Mouse (Mus musculus): ENCODE results near the gene Olfr469. TPM values are rescaled to one million over a fixed set of nuclear protein-coding genes. Genes with fewer than 3 reads are reported as not detected.
A peak's percentile ranks its signal among the peaks of the same experiment; 100 is the strongest.
"Not testable (repeated sequence)": the region's sequence is repeated elsewhere in the genome, so short reads cannot be mapped to it uniquely, and the experiment has no call there.

The Olfr469 gene
- not detected in 2 replicates for polyA plus RNA-seq (2012; rRNA removed)

DNA sequence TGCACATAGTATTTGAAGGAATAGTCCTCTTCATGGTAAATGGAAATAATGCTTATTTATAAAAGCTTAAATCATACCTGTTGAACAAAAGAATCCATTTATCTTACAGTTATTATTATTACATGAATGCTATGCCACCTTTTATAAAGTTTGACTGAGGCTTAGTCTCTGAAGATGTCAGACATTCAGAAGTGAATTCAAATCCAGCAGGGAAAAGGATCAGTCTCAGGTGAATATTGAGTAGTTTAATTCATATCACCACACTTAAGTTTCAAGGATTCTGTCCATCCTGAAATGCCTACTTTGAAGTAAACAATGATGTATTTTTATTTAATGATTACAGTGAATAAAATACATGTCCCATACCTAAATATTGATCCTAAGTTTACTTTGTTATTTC, at the start of gene Olfr469:
Gene Olfr469, minus strand, starts transcription at position 101 of the 400 bp plus-strand sequence.
- DNase-seq (ENCODE audit: low read depth): not testable (repeated sequence)

DNA sequence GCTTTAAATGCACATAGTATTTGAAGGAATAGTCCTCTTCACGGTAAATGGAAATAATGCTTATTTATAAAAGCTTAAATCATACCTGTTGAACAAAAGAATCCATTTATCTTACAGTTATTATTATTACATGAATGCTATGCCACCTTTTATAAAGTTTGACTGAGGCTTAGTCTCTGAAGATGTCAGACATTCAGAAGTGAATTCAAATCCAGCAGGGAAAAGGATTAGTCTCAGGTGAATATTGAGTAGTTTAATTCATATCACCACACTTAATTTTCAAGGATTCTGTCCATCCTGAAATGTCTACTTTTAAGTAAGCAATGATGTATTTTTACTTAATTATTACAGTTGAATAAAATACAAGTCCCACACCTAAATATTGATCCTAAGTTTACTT, 22.0 kb upstream of the Olfr469 start, which contains the start of gene Olfr470:
Gene Olfr470, minus strand, starts transcription at position 101 of the 400 bp plus-strand sequence.
- not testable (repeated sequence) for DNase-seq (ENCODE audit: low read depth)

GRCm38 (mm10) chr7:107841719-107842118, 16.4 kb upstream of the Olfr469 start:
- peak; percentile 31 for DNase-seq (ENCODE audit: low read depth)
- no peak for TF ChIP-seq CTCF (IDR thresholded peaks at IDR 0.05; ENCODE audit: borderline replicate concordance, extremely low read depth, insufficient read depth, insufficient read length)
- no peak for TF ChIP-seq POLR2A (IDR thresholded peaks at IDR 0.05; ENCODE audit: borderline replicate concordance, extremely low read depth, insufficient read depth, insufficient read length, poor library complexity, severe bottlenecking)

- not testable (repeated sequence) for DNase-seq (ENCODE audit: low read depth)
Measured at GRCm38 (mm10) chr7:107823867-107824266, 1.5 kb downstream of the Olfr469 start.

GRCm38 (mm10) chr7:107819442-107819841, 5.9 kb downstream of the Olfr469 start:
- peak; percentile 10 for DNase-seq (ENCODE audit: low read depth)
- TF ChIP-seq POLR2A (IDR thresholded peaks at IDR 0.05; ENCODE audit: borderline replicate concordance, extremely low read depth, insufficient read depth, insufficient read length, poor library complexity, severe bottlenecking) (no peak), CTCF (IDR thresholded peaks at IDR 0.05; ENCODE audit: borderline replicate concordance, extremely low read depth, insufficient read depth, insufficient read length) (no peak)

DNA sequence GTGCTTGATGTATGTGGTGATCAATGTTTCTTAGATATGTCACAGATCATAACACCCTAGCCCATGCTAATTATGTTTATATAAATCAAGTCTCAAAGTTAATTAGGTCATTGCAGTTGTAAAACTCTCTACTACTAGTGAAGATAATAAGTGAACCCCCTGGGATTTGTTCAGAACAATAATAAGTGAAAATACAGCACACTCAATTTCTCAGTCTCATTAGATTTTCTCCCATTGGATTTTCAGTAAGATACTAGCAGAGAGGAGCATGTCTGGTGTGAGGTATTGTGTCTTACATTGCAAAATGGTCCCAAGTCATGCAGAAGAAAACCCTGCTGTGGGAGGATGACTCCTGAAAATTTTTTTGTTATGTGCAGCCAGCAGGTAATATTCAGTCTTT, 13.4 kb downstream of the Olfr469 start, which contains the start of gene Olfr467:
Gene Olfr467, plus strand, starts transcription at position 301 of the 400 bp plus-strand sequence.
- TF ChIP-seq CTCF (IDR thresholded peaks at IDR 0.05; ENCODE audit: borderline replicate concordance, extremely low read depth, insufficient read depth, insufficient read length): no peak
- no peak for TF ChIP-seq POLR2A (IDR thresholded peaks at IDR 0.05; ENCODE audit: borderline replicate concordance, extremely low read depth, insufficient read depth, insufficient read length, poor library complexity, severe bottlenecking)
- DNase-seq (ENCODE audit: low read depth): no peak

- no peak for DNase-seq (ENCODE audit: low read depth)
- TF ChIP-seq CTCF (IDR thresholded peaks at IDR 0.05; ENCODE audit: borderline replicate concordance, extremely low read depth, insufficient read depth, insufficient read length): no peak
- TF ChIP-seq POLR2A (IDR thresholded peaks at IDR 0.05; ENCODE audit: borderline replicate concordance, extremely low read depth, insufficient read depth, insufficient read length, poor library complexity, severe bottlenecking): no peak
Measured at GRCm38 (mm10) chr7:107802138-107802537, 23.2 kb downstream of the Olfr469 start.

DNA sequence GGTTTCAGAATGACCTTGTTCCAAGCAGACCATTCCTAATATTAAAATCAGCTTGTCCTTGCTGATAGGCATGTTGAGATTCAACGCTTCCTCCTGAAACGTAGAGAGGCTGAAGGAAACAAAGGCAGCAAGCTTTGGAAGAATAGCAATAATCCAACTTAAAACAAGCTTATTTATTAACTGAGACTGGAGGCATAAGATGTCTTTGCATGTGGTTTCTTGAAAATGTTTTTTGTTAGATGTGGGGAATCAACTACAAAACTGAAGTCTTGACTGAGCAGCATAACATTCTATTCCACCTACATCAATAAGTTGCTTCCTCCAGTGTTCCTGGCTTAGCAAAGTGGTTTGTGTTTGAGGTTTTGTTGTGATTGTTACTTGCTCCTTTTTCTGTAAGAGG, 24.2 kb downstream of the Olfr469 start, which contains the start of gene Ovch2:
Gene Ovch2, minus strand, starts transcription at position 101 of the 400 bp plus-strand sequence.
- DNase-seq (ENCODE audit: low read depth): no peak
- TF ChIP-seq POLR2A (IDR thresholded peaks at IDR 0.05; ENCODE audit: borderline replicate concordance, extremely low read depth, insufficient read depth, insufficient read length, poor library complexity, severe bottlenecking) (no peak), CTCF (IDR thresholded peaks at IDR 0.05; ENCODE audit: borderline replicate concordance, extremely low read depth, insufficient read depth, insufficient read length) (no peak)

DNA sequence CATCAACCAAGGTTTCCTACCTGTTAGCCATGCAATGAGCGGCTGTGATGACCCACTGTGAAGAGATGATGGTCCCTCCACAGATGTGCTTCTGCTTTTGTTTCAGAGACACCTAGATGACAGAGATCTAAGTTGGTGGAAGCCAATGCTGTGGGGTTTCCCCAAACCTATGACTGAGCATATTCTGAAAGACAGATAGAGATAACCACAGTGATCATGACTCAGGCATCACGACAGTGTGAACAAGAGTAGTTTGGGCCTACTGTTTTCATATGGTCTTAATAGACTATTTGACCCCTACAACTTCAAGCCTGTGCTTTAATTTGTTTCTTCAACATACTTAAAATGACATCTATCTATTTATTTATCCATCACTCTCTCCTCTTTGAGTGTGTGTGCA, 28.8 kb downstream of the Olfr469 start:
- DNase-seq (ENCODE audit: low read depth): no peak
- TF ChIP-seq CTCF (IDR thresholded peaks at IDR 0.05; ENCODE audit: borderline replicate concordance, extremely low read depth, insufficient read depth, insufficient read length) (no peak), POLR2A (IDR thresholded peaks at IDR 0.05; ENCODE audit: borderline replicate concordance, extremely low read depth, insufficient read depth, insufficient read length, poor library complexity, severe bottlenecking) (no peak)

DNA sequence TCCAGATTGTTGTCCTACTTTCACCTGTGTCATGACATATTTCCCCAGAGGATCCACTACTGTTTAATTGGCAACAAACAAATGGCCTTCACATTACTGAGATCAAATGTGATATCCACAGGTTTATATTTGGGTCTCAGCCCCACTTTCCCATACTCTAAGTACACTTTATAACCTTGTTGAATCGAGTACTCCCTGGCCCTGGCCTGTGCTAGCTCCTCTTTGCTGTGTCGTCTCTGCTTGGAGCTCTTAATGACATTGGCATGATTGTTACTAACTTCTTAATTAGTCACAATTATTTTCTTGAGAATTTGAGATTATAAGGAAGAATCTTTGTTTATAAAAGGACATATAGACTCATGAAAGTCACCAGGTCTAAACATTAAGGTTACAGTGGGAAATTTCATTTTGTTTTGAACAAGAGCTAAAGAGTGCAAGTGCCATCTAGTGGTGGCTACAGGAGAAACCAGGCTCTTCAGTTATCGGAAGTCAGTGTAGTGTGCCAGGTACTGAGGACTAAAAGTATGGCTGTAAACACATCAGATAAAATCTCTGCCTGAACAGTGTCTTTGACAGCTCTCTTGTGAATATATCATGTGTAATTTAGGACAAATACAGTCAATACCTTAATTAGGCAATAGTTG, 37.2 kb downstream of the Olfr469 start:
- peak; percentile 67 for DNase-seq (ENCODE audit: low read depth)
- peak; percentile 69; the same call in 1 of the 2 replicates for TF ChIP-seq CTCF (IDR thresholded peaks at IDR 0.05; ENCODE audit: borderline replicate concordance, extremely low read depth, insufficient read depth, insufficient read length)
- no peak for TF ChIP-seq POLR2A (IDR thresholded peaks at IDR 0.05; ENCODE audit: borderline replicate concordance, extremely low read depth, insufficient read depth, insufficient read length, poor library complexity, severe bottlenecking)

DNA sequence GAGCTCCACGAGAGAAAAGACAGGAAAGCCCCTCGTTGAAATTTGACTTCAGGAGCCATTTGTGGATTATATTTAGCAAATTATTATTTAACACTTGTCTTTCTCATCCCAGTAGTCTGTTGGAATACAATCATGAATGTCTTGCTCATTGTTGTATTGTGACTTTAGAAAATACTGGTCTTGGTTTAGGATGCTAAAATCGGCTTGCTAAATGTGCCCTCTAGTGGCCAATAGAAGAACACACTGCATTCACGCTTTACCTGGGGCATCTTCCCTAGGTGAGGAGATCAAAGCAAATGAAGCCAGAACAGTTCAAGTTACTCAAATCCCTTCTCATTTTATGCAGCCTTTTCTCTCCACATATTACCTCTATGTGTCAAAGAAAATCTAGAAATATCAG, 45.7 kb downstream of the Olfr469 start:
- peak; percentile 39 for DNase-seq (ENCODE audit: low read depth)
- TF ChIP-seq POLR2A (IDR thresholded peaks at IDR 0.05; ENCODE audit: borderline replicate concordance, extremely low read depth, insufficient read depth, insufficient read length, poor library complexity, severe bottlenecking) (no peak), CTCF (IDR thresholded peaks at IDR 0.05; ENCODE audit: borderline replicate concordance, extremely low read depth, insufficient read depth, insufficient read length) (peak; percentile 69; the same call in 1 of the 2 replicates)

- no peak for DNase-seq (ENCODE audit: low read depth)
- no peak for TF ChIP-seq CTCF (IDR thresholded peaks at IDR 0.05; ENCODE audit: borderline replicate concordance, extremely low read depth, insufficient read depth, insufficient read length)
- TF ChIP-seq POLR2A (IDR thresholded peaks at IDR 0.05; ENCODE audit: borderline replicate concordance, extremely low read depth, insufficient read depth, insufficient read length, poor library complexity, severe bottlenecking): no peak
Measured at GRCm38 (mm10) chr7:107778216-107778615, 47.1 kb downstream of the Olfr469 start.

DNA sequence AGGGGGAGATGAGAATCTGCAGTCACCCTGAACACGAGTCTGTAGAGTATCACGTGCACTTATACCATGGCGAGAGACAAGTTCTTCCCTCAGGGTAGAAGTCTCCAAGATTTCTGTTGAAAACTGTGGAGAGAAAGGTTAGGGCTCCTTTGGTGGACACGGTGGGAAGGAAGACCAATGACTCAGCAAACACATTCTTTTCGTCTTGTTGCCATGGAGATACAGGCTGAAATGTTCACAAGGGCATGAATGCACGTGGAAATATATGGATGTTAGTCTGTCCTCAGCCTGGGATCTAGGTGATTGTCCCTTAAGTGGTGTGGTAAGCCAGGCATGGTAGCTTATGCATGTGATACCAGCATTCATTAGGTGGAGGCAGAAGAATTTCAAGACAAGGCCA, 54.5 kb downstream of the Olfr469 start:
- DNase-seq (ENCODE audit: low read depth): no peak
- TF ChIP-seq POLR2A (IDR thresholded peaks at IDR 0.05; ENCODE audit: borderline replicate concordance, extremely low read depth, insufficient read depth, insufficient read length, poor library complexity, severe bottlenecking): no peak
- no peak for TF ChIP-seq CTCF (IDR thresholded peaks at IDR 0.05; ENCODE audit: borderline replicate concordance, extremely low read depth, insufficient read depth, insufficient read length)

Other genes starting within 250 kb of the Olfr469 start
- 2.2 and 3.4 TPM in 2 replicates for gene Ppfibp2, start 230.3 kb downstream of the Olfr469 start, polyA plus RNA-seq (2012; rRNA removed)
- not detected in 2 replicates for gene 5330417H12Rik, start 200.4 kb downstream of the Olfr469 start, polyA plus RNA-seq (2012; rRNA removed)
- 0.11 and 0.14 TPM in 2 replicates for gene Cyb5r2, start 67.5 kb downstream of the Olfr469 start, polyA plus RNA-seq (2012; rRNA removed)
- 0.04 TPM in 1 of 2 replicates, not detected in the other for gene Ovch2, start 24.3 kb downstream of the Olfr469 start, polyA plus RNA-seq (2012; rRNA removed)
- gene Olfr467, start 13.3 kb downstream of the Olfr469 start, polyA plus RNA-seq (2012; rRNA removed): not detected in 2 replicates
- gene Olfr470, start 21.9 kb upstream of the Olfr469 start, polyA plus RNA-seq (2012; rRNA removed): not detected in 2 replicates
- gene Olfr472, start 72.4 kb upstream of the Olfr469 start, polyA plus RNA-seq (2012; rRNA removed): not detected in 2 replicates
- gene Olfr473, start 104.9 kb upstream of the Olfr469 start, polyA plus RNA-seq (2012; rRNA removed): not detected in 2 replicates
- not detected in 2 replicates for gene Olfr474, start 129.1 kb upstream of the Olfr469 start, polyA plus RNA-seq (2012; rRNA removed)
- not detected in 2 replicates for gene Olfr476, start 139.3 kb upstream of the Olfr469 start, polyA plus RNA-seq (2012; rRNA removed)
- gene Olfr477, start 161.2 kb upstream of the Olfr469 start, polyA plus RNA-seq (2012; rRNA removed): not detected in 2 replicates
- not detected in 2 replicates for gene Olfr478, start 208.4 kb upstream of the Olfr469 start, polyA plus RNA-seq (2012; rRNA removed)
- gene Olfr479, start 225.2 kb upstream of the Olfr469 start, polyA plus RNA-seq (2012; rRNA removed): not detected in 2 replicates
- not detected in 2 replicates for gene Olfr480, start 241.8 kb upstream of the Olfr469 start, polyA plus RNA-seq (2012; rRNA removed)

Data from brain, embryonic 14.5 days (tissue).